Mouse (Mus musculus) small intestine, adult 2 months (tissue): ENCODE measurements around the gene Nbr1.

Experiments used
- CTCF ChIP-seq: fragments of 200-500 bp; IDR thresholded peaks from 2 replicates; pipeline ENCODE4 v1.5.1; 2012; ENCODE audit warnings: low read depth, mild to moderate bottlenecking, control low read depth, inconsistent platforms, low read length, moderate library complexity, mixed read lengths; ENCODE audit not compliant: insufficient replicate concordance, insufficient read length; ENCODE audit errors: extremely low read depth
- POLR2A ChIP-seq: fragments of 200-500 bp; IDR thresholded peaks from 2 replicates; pipeline ENCODE4 v1.6.1; 2012; ENCODE audit warnings: low read depth, mild to moderate bottlenecking, control low read depth, inconsistent platforms, low read length, moderate library complexity

GRCm38 (mm10) chr11:101583205-101583604 is 31.3 kb downstream of the Nbr1 start:
- TF ChIP-seq CTCF (no peak), POLR2A (no peak)
